Mouse (Mus musculus) ovary, postnatal 14 days (tissue): Measurements from ENCODE around the gene Tjp1.
A peak's percentile ranks its signal among the peaks of the same experiment; 100 is the strongest.

Source experiments
- DNase-seq: peaks from one replicate; pipeline ENCODE4 v3.0.0; 2022; ENCODE audit warnings: low spot score

Tjp1 gene

DNA sequence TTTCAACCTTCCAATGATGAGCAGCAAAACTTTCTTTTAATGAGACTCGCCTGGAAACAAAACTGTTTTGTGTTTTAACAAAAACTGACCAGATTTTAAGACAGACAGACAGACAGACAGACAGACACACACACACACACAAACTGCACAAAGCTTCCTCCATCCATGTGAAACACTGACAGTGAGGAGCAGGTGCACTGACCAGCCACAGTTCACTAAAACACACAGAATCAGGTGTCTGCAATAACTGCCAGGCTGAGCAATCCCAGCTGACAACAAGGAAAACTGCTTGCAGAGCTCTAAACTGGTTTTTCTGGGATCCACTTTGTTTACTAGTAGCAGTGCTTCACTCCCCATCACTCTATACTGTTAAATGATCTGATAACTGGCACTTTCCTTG is 171.4 kb downstream of the Tjp1 start:
- DNase-seq = no peak

DNA sequence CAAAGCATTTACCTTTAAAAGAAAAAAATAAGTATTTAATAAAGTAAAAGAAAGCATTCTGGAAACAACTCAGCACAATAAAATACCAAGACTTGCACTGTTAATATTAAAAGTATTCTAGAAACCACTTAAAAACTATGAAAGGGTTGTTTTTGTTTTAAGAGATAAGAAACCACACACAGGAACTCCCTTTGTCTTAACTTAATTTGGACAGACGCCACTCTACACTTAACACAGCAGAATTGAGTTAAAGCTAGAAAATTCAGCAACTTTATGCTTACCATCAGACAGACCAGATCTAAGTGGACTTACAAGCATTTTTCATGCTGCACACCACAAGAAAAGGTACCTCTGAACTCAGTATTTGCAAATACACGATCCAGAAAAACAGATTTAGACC is 172.7 kb downstream of the Tjp1 start:
- DNase-seq = no peak

DNA sequence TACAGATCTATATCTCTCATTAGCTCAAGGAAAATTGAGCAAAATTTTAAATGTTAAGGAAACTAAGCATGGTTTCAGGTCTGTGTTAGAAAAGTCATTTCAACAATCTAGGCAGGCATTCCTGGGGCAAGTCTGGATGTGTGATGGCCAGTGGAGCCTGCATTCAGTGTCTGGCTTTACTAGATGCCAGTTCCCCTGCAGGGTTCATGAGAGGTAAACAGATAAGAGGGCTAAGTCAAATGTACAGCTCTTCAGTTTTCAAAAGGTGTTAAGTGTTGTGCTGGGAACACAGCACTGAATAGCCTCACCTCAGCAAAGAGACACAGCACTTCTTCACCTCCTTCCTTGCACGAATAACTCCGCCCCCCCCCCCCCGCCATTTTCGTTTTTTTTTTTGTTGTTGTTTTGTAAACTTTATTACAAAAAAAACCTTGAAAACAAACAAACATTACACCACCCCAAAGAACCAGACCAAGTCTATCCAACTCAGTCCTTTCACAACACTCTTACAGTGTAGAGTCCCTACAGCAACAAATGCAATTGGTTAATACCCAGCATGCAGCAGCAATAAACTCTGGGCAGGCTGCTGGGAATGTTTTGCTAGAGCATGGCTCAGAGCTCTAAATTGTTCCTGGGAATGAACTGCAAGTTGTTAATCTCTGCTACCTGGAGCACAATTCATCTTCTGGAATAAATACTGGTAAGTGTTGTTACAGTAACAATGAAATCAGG is 177.1 kb downstream of the Tjp1 start:
- DNase-seq = no peak

DNA sequence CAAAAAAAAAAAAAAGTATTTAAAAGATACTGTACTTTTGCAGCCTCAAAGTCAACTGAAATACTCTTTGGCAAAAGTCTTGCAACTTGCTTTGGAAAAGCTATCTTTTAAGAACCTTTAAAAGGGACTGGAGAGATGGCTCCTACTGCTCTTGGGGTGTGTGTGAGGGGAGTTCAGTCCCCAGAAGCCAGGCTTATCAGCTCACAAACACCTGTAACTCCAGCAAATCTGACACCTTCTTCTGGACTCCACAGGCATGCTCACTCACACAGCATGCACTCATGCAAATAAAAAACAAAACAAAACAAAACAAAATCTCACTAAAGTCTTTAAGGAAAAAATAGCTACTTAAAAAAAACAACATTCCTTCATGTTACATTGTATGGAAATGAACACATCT is 179.0 kb downstream of the Tjp1 start:
- DNase-seq = no peak

DNA sequence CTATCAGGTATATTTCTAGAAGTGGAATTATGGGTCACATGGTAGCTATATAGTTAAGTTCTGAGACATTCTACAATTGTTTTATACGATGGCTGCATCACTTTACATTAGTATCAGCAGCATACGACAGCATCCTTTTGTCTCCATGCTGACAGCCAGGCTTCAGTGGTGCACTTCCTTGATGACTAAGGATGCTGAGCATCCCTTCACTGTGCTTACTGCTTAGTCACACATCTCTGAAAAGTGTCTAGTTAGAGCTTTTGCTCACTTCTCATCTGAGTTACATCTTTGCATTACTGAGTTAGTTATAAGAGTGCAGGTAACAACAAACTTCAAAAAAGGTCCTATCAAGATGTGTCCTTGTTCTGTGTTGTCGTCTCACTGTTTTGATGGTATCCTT is 182.3 kb downstream of the Tjp1 start:
- no peak for DNase-seq

DNA sequence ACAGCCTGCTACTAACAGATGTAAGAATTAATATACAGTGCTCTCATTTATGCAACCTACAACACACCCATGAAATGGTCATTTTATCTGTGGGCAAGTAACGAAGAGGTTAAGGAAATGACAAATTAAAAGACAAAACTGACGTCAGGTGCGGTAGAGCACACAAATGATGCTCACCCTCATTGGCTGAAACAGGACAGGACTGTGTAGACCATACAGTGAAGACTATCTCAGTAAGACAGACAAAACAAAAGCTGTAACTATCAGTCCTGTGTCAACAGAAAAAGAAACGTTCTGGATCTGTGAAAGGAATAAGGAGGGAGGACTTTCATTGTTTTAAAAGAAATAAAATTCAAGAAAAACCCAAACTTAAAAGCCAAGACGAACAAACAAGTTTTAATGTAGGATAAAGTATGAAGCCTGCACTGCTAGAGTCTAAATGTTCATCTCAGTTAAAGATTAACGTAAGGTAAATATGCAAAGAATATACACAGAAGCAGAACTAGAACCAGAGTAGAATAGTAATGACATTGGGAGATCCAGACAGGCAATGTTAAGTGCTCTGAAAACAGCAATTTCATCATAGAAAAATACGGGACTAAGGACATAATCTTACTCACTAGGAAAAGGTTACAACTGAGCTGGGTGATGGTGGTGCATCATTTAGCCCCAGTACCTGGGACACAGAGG is 189.9 kb downstream of the Tjp1 start:
- DNase-seq = no peak

DNA sequence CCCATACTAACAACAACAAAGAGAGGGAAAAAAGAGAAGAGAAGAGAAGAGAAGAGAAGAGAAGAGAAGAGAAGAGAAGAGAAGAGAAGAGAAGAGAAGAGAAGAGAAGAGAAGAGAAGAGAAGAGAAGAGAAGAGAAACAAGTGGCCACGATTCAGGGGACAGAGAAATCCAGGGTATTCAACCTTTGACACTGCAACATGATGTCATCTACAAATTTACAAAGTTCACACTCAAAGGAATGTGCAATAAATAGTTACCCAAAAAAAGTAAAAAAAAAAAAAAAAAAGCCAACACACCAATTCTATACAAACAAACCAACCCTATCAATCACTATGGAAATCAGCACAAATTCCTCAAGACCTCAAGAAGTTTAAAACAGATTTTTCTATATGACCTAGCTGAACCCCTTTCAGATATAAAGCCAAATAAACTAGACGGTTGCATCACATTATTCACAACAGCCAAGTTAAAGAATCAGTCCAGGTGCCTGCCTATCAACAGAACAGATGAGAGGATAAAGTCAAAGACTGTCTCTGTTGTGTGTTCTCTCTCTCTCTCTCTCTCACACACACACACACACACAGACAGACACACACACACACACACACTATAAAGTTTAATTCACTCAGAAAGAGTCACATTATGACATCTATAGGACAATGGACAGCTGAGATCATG is 194.4 kb downstream of the Tjp1 start:
- DNase-seq = no peak

DNA sequence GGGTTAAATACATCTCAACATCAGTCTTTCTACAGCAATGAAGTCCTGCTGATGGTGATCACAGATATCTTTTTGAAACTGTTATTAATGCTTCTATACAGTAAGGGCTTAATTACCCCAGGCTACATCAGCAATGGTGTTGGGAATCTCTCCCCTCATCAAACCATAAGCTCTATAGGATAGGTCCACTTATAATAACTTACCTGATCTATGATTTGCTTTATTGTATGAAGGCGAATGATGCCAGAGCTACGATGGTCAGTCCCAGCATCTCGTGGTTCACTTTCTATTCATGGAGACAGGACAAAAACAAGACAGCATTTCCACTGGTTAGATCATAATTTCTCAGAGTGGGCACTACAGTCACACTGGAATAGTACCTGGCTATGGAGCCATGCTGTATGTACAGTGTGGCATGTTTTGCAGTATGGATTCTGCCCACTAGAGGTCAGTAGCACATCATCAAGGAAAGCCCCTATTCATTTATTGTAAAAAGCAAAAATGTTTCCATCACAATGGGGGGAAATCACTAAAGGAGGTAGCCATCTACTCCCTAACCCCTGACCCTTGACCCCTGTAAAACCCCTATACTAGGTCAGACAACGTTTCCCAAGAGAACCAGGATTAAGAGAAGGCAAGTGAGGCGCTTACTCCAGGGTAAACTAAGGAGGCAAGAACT is 208.4 kb downstream of the Tjp1 start:
- peak; percentile 74 for DNase-seq

DNA sequence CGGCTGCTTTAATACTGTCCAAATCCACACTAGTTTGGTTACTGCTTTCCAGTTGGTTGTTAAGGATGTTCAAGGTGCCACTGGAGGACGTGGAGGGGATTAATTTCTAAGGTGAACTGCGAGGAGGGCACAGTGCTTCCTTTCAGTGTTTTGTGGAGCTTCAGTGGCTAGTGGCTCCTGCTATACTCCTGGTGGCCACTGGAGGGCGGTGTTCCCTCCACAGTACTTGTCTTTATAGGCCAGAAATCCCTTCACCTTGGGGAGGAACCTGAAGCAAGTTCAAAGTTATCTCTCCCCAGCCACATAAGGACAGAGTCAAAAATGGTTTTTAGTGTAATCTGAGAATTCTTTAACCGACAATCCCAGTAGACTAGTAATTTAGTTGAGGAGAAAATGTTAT is 210.2 kb downstream of the Tjp1 start:
- peak; percentile 55 for DNase-seq

DNA sequence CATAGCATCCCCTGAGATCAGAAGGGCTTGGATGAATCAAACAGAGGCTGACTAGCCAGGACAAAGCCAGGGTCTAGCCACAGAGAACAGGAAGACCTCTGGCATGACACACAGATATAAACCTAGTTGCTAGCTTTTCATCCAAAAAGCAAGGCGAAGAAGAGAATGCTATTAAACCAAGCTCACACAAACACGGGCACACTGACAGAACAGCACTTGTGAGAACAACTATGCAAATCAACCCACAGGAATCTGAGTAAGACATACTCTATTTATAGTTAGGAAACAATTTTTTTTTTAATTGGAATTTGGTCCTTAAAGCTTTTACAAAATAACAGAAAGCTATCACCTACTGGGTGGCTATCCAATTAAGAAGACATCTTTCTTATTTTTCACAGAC is 212.4 kb downstream of the Tjp1 start:
- no peak for DNase-seq

DNA sequence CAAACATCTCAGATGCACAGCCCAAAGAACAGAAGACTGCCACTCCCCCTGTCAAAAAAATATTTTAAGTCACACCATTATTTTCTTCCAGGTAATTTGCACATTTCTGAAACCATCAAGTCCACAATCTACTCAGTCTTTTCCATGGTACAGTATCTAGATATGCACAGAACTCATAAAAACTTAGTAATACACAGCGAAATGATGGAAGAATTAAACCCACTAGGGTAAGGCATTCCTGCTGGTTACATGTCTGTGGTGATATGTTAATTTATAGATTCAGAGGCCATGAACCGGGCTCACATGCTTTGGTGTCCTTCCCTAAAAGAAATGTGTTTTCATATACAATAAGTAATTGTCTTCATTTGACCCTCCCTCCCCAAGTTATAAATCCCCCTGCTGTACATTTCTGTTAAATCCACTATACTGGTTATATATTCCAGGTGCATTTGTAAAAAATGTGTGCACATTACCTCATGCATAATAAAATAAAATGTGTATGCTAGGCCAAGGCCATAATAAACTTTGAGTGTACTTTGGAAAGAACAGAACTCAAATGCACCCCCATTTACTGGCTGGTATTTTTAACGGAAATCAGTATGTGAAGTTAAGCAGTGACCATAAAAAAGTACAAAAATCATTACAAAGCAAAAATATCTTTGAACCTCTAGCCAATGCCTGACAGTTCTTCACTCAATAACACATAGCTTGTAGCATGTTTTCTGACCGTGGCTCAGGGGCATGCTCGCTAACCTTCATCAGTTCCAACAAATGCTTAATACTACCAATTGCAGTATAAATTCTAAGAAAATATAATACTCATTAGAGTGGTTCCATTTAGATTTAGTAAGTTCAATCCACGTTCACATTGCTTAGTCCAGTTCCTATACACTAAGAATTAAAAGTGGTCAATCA is 230.6 kb downstream of the Tjp1 start:
- DNase-seq = no peak

DNA sequence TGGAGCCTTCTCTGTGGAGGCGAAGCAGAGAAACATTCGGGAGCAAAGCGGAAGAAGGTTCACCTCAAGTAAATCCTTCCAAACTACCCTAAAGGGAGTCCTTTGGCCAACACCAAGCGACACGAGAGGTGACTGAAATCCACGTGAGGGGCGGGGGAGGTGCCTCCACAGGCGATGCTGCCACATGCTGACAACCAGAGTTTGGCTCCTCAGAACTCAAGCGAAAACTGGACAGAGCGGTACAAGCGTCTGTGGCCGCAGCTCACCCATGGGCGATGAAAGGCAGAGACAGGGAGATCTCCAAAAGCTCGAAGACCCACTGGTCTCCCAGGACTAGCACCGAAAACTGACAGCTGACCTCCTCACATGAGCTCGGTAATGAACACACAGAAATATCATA is 244.7 kb downstream of the Tjp1 start:
- no peak for DNase-seq

DNA sequence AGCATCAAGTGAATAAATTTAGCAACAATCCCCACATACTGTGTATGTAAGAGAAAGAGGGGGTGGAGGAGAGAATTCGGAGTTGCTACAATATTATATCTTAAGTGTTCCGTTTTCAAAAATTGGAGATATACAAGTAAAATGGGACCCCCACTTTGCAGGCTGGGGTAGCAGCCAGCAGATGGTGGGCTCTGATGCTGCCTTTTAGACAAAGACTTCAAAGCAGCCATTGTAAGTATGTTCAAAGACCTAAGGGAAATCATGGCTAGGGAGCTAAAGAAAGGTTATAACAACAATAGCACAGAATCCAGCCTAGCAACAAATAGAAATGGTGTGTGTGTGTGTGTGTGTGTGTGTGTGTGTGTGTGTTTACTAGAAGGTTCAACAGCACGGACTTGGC is 245.6 kb downstream of the Tjp1 start:
- DNase-seq = no peak

DNA sequence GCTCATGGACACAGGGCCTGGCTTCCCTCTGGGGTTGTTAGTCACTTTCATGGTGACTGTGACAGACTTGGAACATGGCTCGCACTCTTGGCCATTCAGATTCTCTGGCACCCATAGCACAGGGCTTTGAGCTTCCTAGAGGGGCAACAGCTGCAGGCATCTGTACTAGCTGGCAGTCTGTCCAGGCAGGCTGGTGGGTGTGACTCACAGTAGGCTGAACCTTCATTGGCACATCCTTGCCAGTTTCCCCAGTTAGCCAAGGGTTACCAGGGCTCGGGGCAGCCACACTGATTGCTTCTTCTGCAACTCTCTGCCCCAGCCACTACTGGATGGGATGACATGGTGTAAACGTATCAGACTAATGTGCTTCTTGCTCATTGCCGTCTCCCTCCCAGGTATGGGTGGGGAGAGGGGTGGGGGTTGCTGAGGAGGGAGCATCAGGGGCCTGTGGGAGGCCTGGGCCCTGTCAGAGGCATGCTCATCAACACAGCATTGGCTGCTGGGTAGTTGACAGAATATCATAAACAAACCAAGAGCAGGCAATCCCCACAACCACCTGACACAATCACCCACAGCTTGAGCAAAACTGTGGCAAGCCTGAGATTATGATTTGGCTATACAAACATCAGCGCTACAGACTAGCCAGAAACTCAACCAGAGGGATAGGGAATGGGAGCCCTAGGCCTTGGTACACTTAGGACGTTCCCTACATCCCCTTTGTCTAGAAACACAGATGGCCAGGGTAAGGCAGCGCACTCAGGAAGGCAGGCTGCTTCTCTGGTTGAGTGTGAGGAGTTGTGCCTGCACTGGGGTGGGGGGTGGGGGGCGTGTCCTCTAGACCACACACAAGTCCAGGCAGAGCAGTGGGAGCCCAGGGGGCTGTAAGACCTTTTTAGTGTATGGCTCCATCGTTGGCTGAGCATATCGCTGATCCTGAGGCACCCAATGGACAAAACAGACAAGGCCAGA is 246.4 kb downstream of the Tjp1 start:
- DNase-seq = no peak

DNA sequence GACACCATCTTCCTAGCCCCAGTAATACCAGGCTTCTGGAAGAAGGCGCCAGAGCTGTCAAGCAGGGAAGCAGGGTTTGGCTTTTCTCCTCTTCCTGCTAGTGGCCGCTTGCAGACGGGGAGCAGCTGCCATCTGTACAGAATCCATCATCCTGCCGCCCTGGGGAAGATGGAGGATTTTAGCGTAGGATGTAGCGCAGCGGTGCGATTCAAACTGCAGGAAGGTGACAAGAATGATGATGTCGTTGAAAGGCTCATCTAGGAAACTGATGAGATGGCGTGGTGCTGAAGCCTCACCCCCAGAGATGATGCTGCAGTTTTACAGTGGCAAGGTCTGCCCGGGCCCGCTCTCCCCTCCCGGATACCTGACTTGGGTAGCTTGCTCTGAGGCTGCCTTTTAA is 248.3 kb downstream of the Tjp1 start:
- DNase-seq = no peak

DNA sequence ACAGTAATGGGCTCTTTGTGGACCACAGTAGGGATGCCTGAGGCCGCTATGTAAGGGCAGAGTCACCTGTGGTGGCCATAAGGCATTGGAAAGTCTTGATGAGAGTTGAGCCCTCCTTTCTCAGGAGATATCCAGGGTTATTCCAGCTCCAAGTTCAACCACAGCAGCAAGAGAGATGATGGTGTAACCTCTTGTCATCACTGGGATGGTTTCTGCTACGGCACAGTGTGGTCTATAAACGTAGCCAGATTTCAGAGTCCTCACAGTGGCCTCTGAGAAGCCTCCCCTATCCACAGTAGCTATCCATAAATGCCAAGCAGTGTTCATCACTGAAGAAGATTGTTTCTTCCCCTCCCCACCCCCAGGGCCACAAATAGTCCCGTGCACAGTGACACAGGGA is 251.8 kb downstream of the Tjp1 start:
- DNase-seq = no peak

DNA sequence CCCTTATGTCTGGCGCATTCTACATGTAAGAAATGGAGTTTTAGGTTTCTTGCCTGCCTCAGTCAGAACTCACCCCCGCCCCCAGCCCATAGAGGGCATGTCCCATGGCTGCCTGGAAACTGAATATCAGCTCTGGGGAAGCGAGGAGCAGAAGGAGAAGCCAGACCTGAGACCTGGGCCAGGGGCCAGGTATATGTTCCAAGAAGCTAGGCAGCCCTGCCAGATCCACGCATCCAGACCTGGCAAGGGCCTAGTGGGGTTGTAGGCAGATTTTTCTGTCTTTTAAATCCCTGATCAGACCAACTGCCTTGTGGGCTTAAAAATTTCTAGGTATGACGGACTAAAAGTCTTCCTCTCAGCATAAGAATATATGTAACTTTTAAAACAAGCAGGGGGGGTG is 253.4 kb downstream of the Tjp1 start:
- no peak for DNase-seq

DNA sequence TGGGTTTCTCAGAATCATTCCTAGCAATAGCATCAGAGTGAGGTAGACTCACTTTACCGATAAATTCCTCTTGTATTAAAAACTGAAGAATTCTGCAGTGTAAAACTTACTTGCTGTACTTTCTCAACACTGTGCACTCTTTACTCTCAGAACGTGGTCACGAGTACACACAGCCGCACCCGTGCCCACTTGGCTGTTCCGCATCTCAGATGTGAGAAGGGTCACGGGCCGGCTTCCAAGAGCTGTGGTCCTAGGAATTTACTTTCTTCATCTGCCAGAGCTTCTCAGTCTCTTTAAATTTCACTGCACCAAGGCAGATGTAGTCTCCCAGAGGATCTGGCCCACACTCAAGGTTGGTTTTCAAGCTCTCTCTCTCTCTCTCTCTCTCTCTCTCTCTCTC is 277.9 kb downstream of the Tjp1 start:
- no peak for DNase-seq
